Mouse (Mus musculus): Measurements from ENCODE around the gene B4galt5. TPM values are rescaled to one million over a fixed set of nuclear protein-coding genes. Genes with fewer than 3 reads are reported as not detected.

The B4galt5 gene
- total RNA-seq, 1 experiment, result 40.5 TPM

- Histone ChIP-seq H3K9me3 (ENCODE audit: control insufficient read depth, insufficient read depth, low read depth, low read length) (no peaks in the 10 kb centered on the region), H3K36me3 (ENCODE audit: control insufficient read depth, insufficient read depth, low read length, poor library complexity, severe bottlenecking) (no peaks in the 10 kb centered on the region), H3K27ac (ENCODE audit: insufficient read depth, low read depth, low read length, poor library complexity, severe bottlenecking) (no peak overlapping the region), H3K4me3 (ENCODE audit: insufficient read depth in 1 of 2, low read depth in 1 of 2, low read length in 2 of 2, poor library complexity in 1 of 2, severe bottlenecking in 1 of 2) (no peak overlapping the region), H3K4me1 (ENCODE audit: control insufficient read depth in 2 of 2, insufficient read depth in 2 of 2, low read length in 2 of 2, poor library complexity in 1 of 2) (peaks cover 11 to 13% of the 10 kb centered on the region in 2 experiments), H3K9ac (ENCODE audit: insufficient read depth, low read depth, low read length, poor library complexity, severe bottlenecking) (no peak overlapping the region)
- no peak for DNase-seq (ENCODE audit: low read depth, low spot score)
- no peak for TF ChIP-seq MAFK (IDR thresholded peaks at IDR 0.05; ENCODE audit: insufficient read depth, low read depth, low read length)
- TF ChIP-seq ZNF384 (IDR thresholded peaks at IDR 0.05; ENCODE audit: low read depth, low read length), result no peak
- TF ChIP-seq HCFC1 (IDR thresholded peaks at IDR 0.05; ENCODE audit: borderline replicate concordance, insufficient read depth, low read length), result no peak
- TF ChIP-seq CHD2 (IDR thresholded peaks at IDR 0.05; ENCODE audit: low read depth, low read length), result no peak
- no peak for TF ChIP-seq ZC3H11A (IDR thresholded peaks at IDR 0.05; ENCODE audit: borderline replicate concordance, low read depth, low read length)
- in situ Hi-C loops (cut with MboI; ENCODE audit: low sequenced_read_pairs in 2 of 2, unreplicated experiment in 2 of 2), result no loop called here
Measured at GRCm38 (mm10) chr2:167378972-167379371, 30.0 kb upstream of the B4galt5 start.

- no peak for TF ChIP-seq CHD2 (IDR thresholded peaks at IDR 0.05; ENCODE audit: low read depth, low read length)
- no peak for TF ChIP-seq ZC3H11A (IDR thresholded peaks at IDR 0.05; ENCODE audit: borderline replicate concordance, low read depth, low read length)
- TF ChIP-seq HCFC1 (IDR thresholded peaks at IDR 0.05; ENCODE audit: borderline replicate concordance, insufficient read depth, low read length), result no peak
- H3K4me3 ChIP-seq (ENCODE audit: insufficient read depth in 1 of 2, low read depth in 1 of 2, low read length in 2 of 2, poor library complexity in 1 of 2, severe bottlenecking in 1 of 2), result no peak overlapping the region
- in situ Hi-C loops (cut with MboI; ENCODE audit: low sequenced_read_pairs in 2 of 2, unreplicated experiment in 2 of 2), result no loop called here
- H3K4me1 ChIP-seq (ENCODE audit: control insufficient read depth in 2 of 2, insufficient read depth in 2 of 2, low read length in 2 of 2, poor library complexity in 1 of 2), result peaks cover 11 to 13% of the 10 kb centered on the region in 2 experiments
- no peaks in the 10 kb centered on the region for H3K9me3 ChIP-seq (ENCODE audit: control insufficient read depth, insufficient read depth, low read depth, low read length)
- H3K36me3 ChIP-seq (ENCODE audit: control insufficient read depth, insufficient read depth, low read length, poor library complexity, severe bottlenecking), result no peaks in the 10 kb centered on the region
- H3K27ac ChIP-seq (ENCODE audit: insufficient read depth, low read depth, low read length, poor library complexity, severe bottlenecking), result no peak overlapping the region
- no peak overlapping the region for H3K9ac ChIP-seq (ENCODE audit: insufficient read depth, low read depth, low read length, poor library complexity, severe bottlenecking)
- DNase-seq (ENCODE audit: low read depth, low spot score), result no peak
Measured at GRCm38 (mm10) chr2:167377697-167378096, 28.7 kb upstream of the B4galt5 start.

- H3K9ac ChIP-seq (ENCODE audit: insufficient read depth, low read depth, low read length, poor library complexity, severe bottlenecking), result peak overlapping the region; percentile 72
- TF ChIP-seq HCFC1 (IDR thresholded peaks at IDR 0.05; ENCODE audit: borderline replicate concordance, insufficient read depth, low read length), result no peak; the same call in 1 of the 2 replicates
- TF ChIP-seq MAFK (IDR thresholded peaks at IDR 0.05; ENCODE audit: insufficient read depth, low read depth, low read length), result no peak
- TF ChIP-seq ZNF384 (IDR thresholded peaks at IDR 0.05; ENCODE audit: low read depth, low read length), result no peak
- no peak for TF ChIP-seq ZC3H11A (IDR thresholded peaks at IDR 0.05; ENCODE audit: borderline replicate concordance, low read depth, low read length)
- TF ChIP-seq CHD2 (IDR thresholded peaks at IDR 0.05; ENCODE audit: low read depth, low read length), result no peak
- DNase-seq (ENCODE audit: low read depth, low spot score), result no peak
- no peaks in the 10 kb centered on the region for H3K36me3 ChIP-seq (ENCODE audit: control insufficient read depth, insufficient read depth, low read length, poor library complexity, severe bottlenecking)
- H3K9me3 ChIP-seq (ENCODE audit: control insufficient read depth, insufficient read depth, low read depth, low read length), result no peaks in the 10 kb centered on the region
- in situ Hi-C loops (cut with MboI; ENCODE audit: low sequenced_read_pairs in 2 of 2, unreplicated experiment in 2 of 2), result no loop called here
- H3K4me1 ChIP-seq (ENCODE audit: control insufficient read depth in 2 of 2, insufficient read depth in 2 of 2, low read length in 2 of 2, poor library complexity in 1 of 2), result peaks cover 11 to 13% of the 10 kb centered on the region in 2 experiments
- H3K4me3 ChIP-seq (ENCODE audit: insufficient read depth in 1 of 2, low read depth in 1 of 2, low read length in 2 of 2, poor library complexity in 1 of 2, severe bottlenecking in 1 of 2), result peak overlapping the region; percentile 43 to 47
- no peak overlapping the region; the same call in 1 of the 2 replicates for H3K27ac ChIP-seq (ENCODE audit: insufficient read depth, low read depth, low read length, poor library complexity, severe bottlenecking)
Measured at GRCm38 (mm10) chr2:167376160-167376564, 27.2 kb upstream of the B4galt5 start.

GRCm38 (mm10) chr2:167375688-167376087, 26.7 kb upstream of the B4galt5 start:
- DNase-seq (ENCODE audit: low read depth, low spot score), result no peak
- peak overlapping the region; percentile 43 to 47 for H3K4me3 ChIP-seq (ENCODE audit: insufficient read depth in 1 of 2, low read depth in 1 of 2, low read length in 2 of 2, poor library complexity in 1 of 2, severe bottlenecking in 1 of 2)
- H3K9ac ChIP-seq (ENCODE audit: insufficient read depth, low read depth, low read length, poor library complexity, severe bottlenecking), result peak overlapping the region; percentile 72
- no peaks in the 10 kb centered on the region for H3K9me3 ChIP-seq (ENCODE audit: control insufficient read depth, insufficient read depth, low read depth, low read length)
- no peak overlapping the region; the same call in 1 of the 2 replicates for H3K27ac ChIP-seq (ENCODE audit: insufficient read depth, low read depth, low read length, poor library complexity, severe bottlenecking)
- peak; percentile 80 for TF ChIP-seq ZNF384 (IDR thresholded peaks at IDR 0.05; ENCODE audit: low read depth, low read length)
- no peak for TF ChIP-seq ZC3H11A (IDR thresholded peaks at IDR 0.05; ENCODE audit: borderline replicate concordance, low read depth, low read length)
- H3K36me3 ChIP-seq (ENCODE audit: control insufficient read depth, insufficient read depth, low read length, poor library complexity, severe bottlenecking), result no peaks in the 10 kb centered on the region
- H3K4me1 ChIP-seq (ENCODE audit: control insufficient read depth in 2 of 2, insufficient read depth in 2 of 2, low read length in 2 of 2, poor library complexity in 1 of 2), result peaks cover 11 to 13% of the 10 kb centered on the region in 2 experiments
- in situ Hi-C loops (cut with MboI; ENCODE audit: low sequenced_read_pairs in 2 of 2, unreplicated experiment in 2 of 2), result no loop called here

- Histone ChIP-seq H3K4me1 (ENCODE audit: control insufficient read depth in 2 of 2, insufficient read depth in 2 of 2, low read length in 2 of 2, poor library complexity in 1 of 2) (peaks cover 10 to 11% of the 10 kb centered on the region in 2 experiments), H3K9me3 (ENCODE audit: control insufficient read depth, insufficient read depth, low read depth, low read length) (no peaks in the 10 kb centered on the region), H3K27ac (ENCODE audit: insufficient read depth, low read depth, low read length, poor library complexity, severe bottlenecking) (no peak overlapping the region), H3K4me3 (ENCODE audit: insufficient read depth in 1 of 2, low read depth in 1 of 2, low read length in 2 of 2, poor library complexity in 1 of 2, severe bottlenecking in 1 of 2) (no peak overlapping the region), H3K36me3 (ENCODE audit: control insufficient read depth, insufficient read depth, low read length, poor library complexity, severe bottlenecking) (no peaks in the 10 kb centered on the region), H3K9ac (ENCODE audit: insufficient read depth, low read depth, low read length, poor library complexity, severe bottlenecking) (no peak overlapping the region; the same call in 1 of the 2 replicates)
- in situ Hi-C loops (cut with MboI; ENCODE audit: low sequenced_read_pairs in 2 of 2, unreplicated experiment in 2 of 2), result no loop called here
- no peak for DNase-seq (ENCODE audit: low read depth, low spot score)
- TF ChIP-seq ZC3H11A (IDR thresholded peaks at IDR 0.05; ENCODE audit: borderline replicate concordance, low read depth, low read length), result no peak
- TF ChIP-seq HCFC1 (IDR thresholded peaks at IDR 0.05; ENCODE audit: borderline replicate concordance, insufficient read depth, low read length), result no peak
- no peak for TF ChIP-seq CHD2 (IDR thresholded peaks at IDR 0.05; ENCODE audit: low read depth, low read length)
- TF ChIP-seq ZNF384 (IDR thresholded peaks at IDR 0.05; ENCODE audit: low read depth, low read length), result no peak
- TF ChIP-seq MAFK (IDR thresholded peaks at IDR 0.05; ENCODE audit: insufficient read depth, low read depth, low read length), result no peak
Measured at GRCm38 (mm10) chr2:167375135-167375534, 26.2 kb upstream of the B4galt5 start.
